Mouse (Mus musculus) C2C12 (cell line): ENCODE results near the gene Cir1. TPM values are rescaled to one million over a fixed set of nuclear protein-coding genes. Genes with fewer than 3 reads are reported as not detected.

Experiments
- H3K27me3 ChIP-seq: one replicate; pipeline ENCODE4 v1.6.1; 2011; ENCODE audit not compliant: control insufficient read depth, insufficient read depth, insufficient read length
- H3K36me3 ChIP-seq: one replicate; pipeline ENCODE4 v1.6.1; 2011; ENCODE audit not compliant: control insufficient read depth, insufficient read depth
- H3K4me3 ChIP-seq: one replicate; pipeline ENCODE4 v1.5.1; 2011; ENCODE audit warnings: mild to moderate bottlenecking, control low read depth; ENCODE audit not compliant: poor library complexity, insufficient read depth, severe bottlenecking
- H3K79me2 ChIP-seq: one replicate; pipeline ENCODE4 v1.6.1; 2011; ENCODE audit not compliant: control insufficient read depth, insufficient read depth
- H3K79me3 ChIP-seq: one replicate; pipeline ENCODE4 v1.6.1; 2011; ENCODE audit warnings: low read depth, control low read depth
- H3ac ChIP-seq: one replicate; pipeline ENCODE3; 2011; ENCODE audit warnings: low read depth; ENCODE audit not compliant: control insufficient read depth, insufficient read length
- CEBPB ChIP-seq: IDR thresholded peaks from one replicate; pipeline ENCODE4 v1.6.1; 2011; ENCODE audit warnings: low read depth, mild to moderate bottlenecking, control low read depth, moderate library complexity
- CTCF ChIP-seq: IDR thresholded peaks from one replicate; pipeline ENCODE4 v1.5.1; 2011; ENCODE audit not compliant: control insufficient read depth, insufficient read depth, insufficient read length
- FOSL1 ChIP-seq: IDR thresholded peaks from one replicate; pipeline ENCODE4 v1.8.0; 2011; ENCODE audit warnings: mild to moderate bottlenecking, low read length; ENCODE audit not compliant: poor library complexity, insufficient read depth, severe bottlenecking
- MAX ChIP-seq: IDR thresholded peaks from one replicate; pipeline ENCODE4 v1.6.1; 2011; ENCODE audit warnings: mild to moderate bottlenecking, control low read depth
- MYOD1 ChIP-seq: IDR thresholded peaks from one replicate; pipeline ENCODE4 v1.6.1; 2011; ENCODE audit warnings: low read depth; ENCODE audit not compliant: control insufficient read depth, insufficient read length
- MYOG ChIP-seq: IDR thresholded peaks from one replicate; pipeline ENCODE4 v1.6.1; 2011; ENCODE audit not compliant: control insufficient read depth, insufficient read length; ENCODE audit errors: extremely low read depth
- USF1 ChIP-seq: IDR thresholded peaks from one replicate; pipeline ENCODE4 v1.6.1; 2011; ENCODE audit warnings: low read depth, mild to moderate bottlenecking, control low read depth, moderate library complexity
- polyA plus RNA-seq: library from polyadenylated mRNA; unstranded; fragments of >200 nt; fragmentation: generic; extraction: Trizol; gene quantifications from one replicate; pipeline ENCODE4 v1.2.1, GENCODE M21; 2012; ENCODE audit warnings: missing spikeins

Cir1 gene
- polyA plus RNA-seq, 1 experiment = 3.4 TPM

GRCm38 (mm10) chr2:73317426-73317825 is 4.9 kb upstream of the Cir1 start:
- H3K4me3 ChIP-seq = no peak overlapping the region
- H3ac ChIP-seq = no peak overlapping the region
- H3K27me3 ChIP-seq = no peaks in the 10 kb centered on the region
- TF ChIP-seq USF1 = no peak
- peaks cover 5% of the 10 kb centered on the region for H3K79me3 ChIP-seq
- peaks cover 5% of the 10 kb centered on the region for H3K36me3 ChIP-seq
- H3K79me2 ChIP-seq = peaks cover 15% of the 10 kb centered on the region

GRCm38 (mm10) chr2:73314311-73314710 is 1.8 kb upstream of the Cir1 start:
- Histone ChIP-seq H3K36me3 (peaks cover 13% of the 10 kb centered on the region), H3K27me3 (no peaks in the 10 kb centered on the region), H3K79me3 (peaks cover 10% of the 10 kb centered on the region), H3K79me2 (peaks cover 33% of the 10 kb centered on the region), H3K4me3 (no peak overlapping the region), H3ac (no peak overlapping the region)
- TF ChIP-seq FOSL1 (no peak), MYOD1 (no peak), CEBPB (no peak), MYOG (no peak), CTCF (no peak), USF1 (no peak), MAX (no peak)

- no peaks in the 10 kb centered on the region for H3K27me3 ChIP-seq
- TF ChIP-seq MAX = no peak
- no peak for TF ChIP-seq CTCF
- TF ChIP-seq FOSL1 = no peak
- no peak for TF ChIP-seq MYOD1
- no peak for TF ChIP-seq USF1
- no peak for TF ChIP-seq CEBPB
- TF ChIP-seq MYOG = no peak
- H3K79me2 ChIP-seq = peaks cover 33% of the 10 kb centered on the region
- H3K36me3 ChIP-seq = peaks cover 18% of the 10 kb centered on the region
- peaks cover 10% of the 10 kb centered on the region for H3K79me3 ChIP-seq
- H3K4me3 ChIP-seq = peak overlapping the region; percentile 75
- peak overlapping the region; percentile 70 for H3ac ChIP-seq
These were observed 608 bp upstream of the Cir1 start for GRCm38 (mm10) chr2:73313117-73313501.

- peaks cover 57% of the 10 kb centered on the region for H3K36me3 ChIP-seq
- H3K4me3 ChIP-seq = no peak overlapping the region
- no peak overlapping the region for H3ac ChIP-seq
- H3K79me3 ChIP-seq = no peaks in the 10 kb centered on the region
- no peaks in the 10 kb centered on the region for H3K27me3 ChIP-seq
- TF ChIP-seq FOSL1 = no peak
- TF ChIP-seq MYOG = no peak
- TF ChIP-seq CTCF = no peak
- no peak for TF ChIP-seq MAX
- TF ChIP-seq CEBPB = no peak
- TF ChIP-seq MYOD1 = no peak
- no peak for TF ChIP-seq USF1
- H3K79me2 ChIP-seq = peaks cover 5% of the 10 kb centered on the region
These were observed 6.5 kb downstream of the Cir1 start for GRCm38 (mm10) chr2:73306006-73306405.

- Histone ChIP-seq H3K36me3 (peaks cover 50% of the 10 kb centered on the region), H3K27me3 (no peaks in the 10 kb centered on the region), H3K4me3 (no peak overlapping the region), H3K79me3 (no peaks in the 10 kb centered on the region), H3K79me2 (no peaks in the 10 kb centered on the region), H3ac (no peak overlapping the region)
- no peak for TF ChIP-seq CEBPB
- TF ChIP-seq MAX = no peak
- TF ChIP-seq MYOG = no peak
- no peak for TF ChIP-seq FOSL1
- TF ChIP-seq MYOD1 = no peak
- no peak for TF ChIP-seq CTCF
- TF ChIP-seq USF1 = no peak
These were observed 8.0 kb downstream of the Cir1 start for GRCm38 (mm10) chr2:73304506-73304905.

- Histone ChIP-seq H3K4me3 (no peak overlapping the region), H3ac (no peak overlapping the region), H3K36me3 (peaks cover 44% of the 10 kb centered on the region), H3K27me3 (no peaks in the 10 kb centered on the region), H3K79me3 (no peaks in the 10 kb centered on the region), H3K79me2 (no peaks in the 10 kb centered on the region)
- no peak for TF ChIP-seq FOSL1
- TF ChIP-seq MYOD1 = no peak
- no peak for TF ChIP-seq MAX
- no peak for TF ChIP-seq CEBPB
- no peak for TF ChIP-seq MYOG
- no peak for TF ChIP-seq CTCF
- no peak for TF ChIP-seq USF1
These were observed 9.8 kb downstream of the Cir1 start for GRCm38 (mm10) chr2:73302722-73303121.
